Mouse (Mus musculus): ENCODE results near the gene Rtn4rl2. TPM values are rescaled to one million over a fixed set of nuclear protein-coding genes. Genes with fewer than 3 reads are reported as not detected.
A peak's percentile ranks its signal among the peaks of the same experiment; 100 is the strongest.

Rtn4rl2 gene
- polyA plus RNA-seq, 1 experiment from 2014 or later = 5.2 TPM

DNA sequence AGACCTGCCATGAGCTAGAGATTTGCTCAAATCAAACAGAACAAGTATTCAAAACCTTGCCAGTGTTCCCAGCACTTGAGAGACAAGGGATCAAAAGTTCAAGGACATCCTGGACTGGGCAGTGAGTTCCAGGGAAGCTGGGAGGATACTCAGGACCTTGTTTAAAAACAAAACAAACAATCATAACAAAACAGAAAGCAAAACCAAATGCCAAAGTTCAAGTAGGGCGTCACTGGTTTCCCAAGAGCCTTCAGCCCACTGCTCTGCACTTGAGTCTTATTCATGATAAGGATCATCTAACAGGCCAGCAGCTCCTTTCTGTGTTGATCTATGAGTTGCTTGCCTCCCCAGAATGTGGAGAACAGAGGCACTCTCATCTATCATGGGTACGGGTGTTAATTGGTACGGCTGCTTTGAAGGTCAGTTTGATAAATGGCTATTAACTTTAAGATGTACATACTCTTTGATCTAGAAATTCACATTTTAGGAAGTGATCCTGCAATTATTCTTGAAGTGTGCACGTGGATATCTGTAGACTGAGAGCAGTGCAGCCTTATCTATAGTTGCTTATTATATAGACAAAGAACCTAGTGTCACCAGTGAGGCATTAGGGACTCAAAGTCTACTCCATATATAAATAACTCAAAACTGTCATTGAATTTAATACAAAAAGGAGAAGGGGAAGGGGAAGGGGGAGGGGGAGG, 9.1 kb upstream of the Rtn4rl2 start:
- no peak overlapping the region for H3K4me3 ChIP-seq
- no peak overlapping the region for H3K9ac ChIP-seq
- H3K4me1 ChIP-seq = no peaks in the 10 kb centered on the region
- H3K27me3 ChIP-seq = 0 out of 2 replicates have a peak, but pooled peaks cover 5% of the 10 kb centered on the region
- WGBS = 69% methylated on average over 4 of the region's 4 CpGs
- H3K27ac ChIP-seq = no peak overlapping the region
- H3K36me3 ChIP-seq = no peaks in the 10 kb centered on the region
- no peak for ATAC-seq (ENCODE audit: insufficient number of reproducible peaks, insufficient read depth, low FRiP score, low TSS enrichment)
- H3K9me3 ChIP-seq = no peaks in the 10 kb centered on the region
- no peak overlapping the region for H3K4me2 ChIP-seq (replicated peaks)

DNA sequence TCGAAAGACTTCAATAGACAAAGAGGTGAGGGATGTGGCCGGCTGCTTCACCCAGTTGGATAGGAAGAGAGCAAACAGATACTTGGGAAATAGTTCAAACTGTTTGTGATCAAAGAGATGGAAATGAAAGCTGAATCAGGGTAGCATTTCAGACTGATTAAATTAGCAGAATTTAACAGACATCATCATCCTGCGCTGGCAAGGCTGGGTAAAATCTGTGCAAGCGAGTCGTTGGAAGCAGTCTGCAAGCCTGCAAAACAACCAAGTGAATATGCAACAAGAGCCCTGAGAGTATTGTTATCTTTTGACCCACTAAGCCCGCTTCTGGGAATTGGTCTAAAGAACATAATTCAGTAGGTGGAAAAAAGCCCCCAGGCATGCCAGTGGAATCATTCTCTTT, 6.8 kb upstream of the Rtn4rl2 start:
- Histone ChIP-seq H3K27me3 (peaks cover 19% of the 10 kb centered on the region), H3K27ac (no peak overlapping the region), H3K9ac (no peak overlapping the region), H3K4me2 (replicated peaks) (no peak overlapping the region), H3K4me1 (peaks cover 10% of the 10 kb centered on the region), H3K36me3 (no peaks in the 10 kb centered on the region), H3K9me3 (no peaks in the 10 kb centered on the region), H3K4me3 (no peak overlapping the region)
- 35% methylated on average over 6 of the region's 6 CpGs for WGBS
- no peak for ATAC-seq (ENCODE audit: insufficient number of reproducible peaks, insufficient read depth, low FRiP score, low TSS enrichment)

GRCm38 (mm10) chr2:84890045-84890340, 3.5 kb upstream of the Rtn4rl2 start:
- H3K4me1 ChIP-seq = peaks cover 28% of the 10 kb centered on the region
- no peak overlapping the region for H3K27ac ChIP-seq
- no peak overlapping the region for H3K9ac ChIP-seq
- H3K27me3 ChIP-seq = peaks cover 53% of the 10 kb centered on the region
- no peaks in the 10 kb centered on the region for H3K9me3 ChIP-seq
- ATAC-seq (ENCODE audit: insufficient number of reproducible peaks, insufficient read depth, low FRiP score, low TSS enrichment) = no peak
- 4% methylated on average over 5 of the region's 5 CpGs for WGBS
- no peaks in the 10 kb centered on the region for H3K36me3 ChIP-seq
- no peak overlapping the region for H3K4me2 ChIP-seq (replicated peaks)
- H3K4me3 ChIP-seq = no peak overlapping the region

GRCm38 (mm10) chr2:84889316-84890044, 3.0 kb upstream of the Rtn4rl2 start:
- Histone ChIP-seq H3K9ac (no peak overlapping the region), H3K4me3 (peak overlapping the region; percentile 19), H3K4me2 (replicated peaks) (peak overlapping the region; percentile 81), H3K36me3 (no peaks in the 10 kb centered on the region), H3K9me3 (no peaks in the 10 kb centered on the region), H3K4me1 (peaks cover 28% of the 10 kb centered on the region), H3K27ac (no peak overlapping the region), H3K27me3 (peaks cover 58% of the 10 kb centered on the region)
- 13% methylated on average over 14 of the region's 14 CpGs for WGBS
- ATAC-seq (ENCODE audit: insufficient number of reproducible peaks, insufficient read depth, low FRiP score, low TSS enrichment) = no peak

- Histone ChIP-seq H3K27me3 (peaks cover 65% of the 10 kb centered on the region), H3K9ac (no peak overlapping the region), H3K4me3 (peak overlapping the region; percentile 19), H3K4me1 (peaks cover 30% of the 10 kb centered on the region), H3K27ac (no peak overlapping the region), H3K9me3 (no peaks in the 10 kb centered on the region), H3K36me3 (no peaks in the 10 kb centered on the region), H3K4me2 (replicated peaks) (peak overlapping the region; percentile 81)
- 1% methylated on average over 28 of the region's 28 CpGs for WGBS
- ATAC-seq (ENCODE audit: insufficient number of reproducible peaks, insufficient read depth, low FRiP score, low TSS enrichment) = no peak
These were observed 2.3 kb upstream of the Rtn4rl2 start for GRCm38 (mm10) chr2:84888657-84889315.

DNA sequence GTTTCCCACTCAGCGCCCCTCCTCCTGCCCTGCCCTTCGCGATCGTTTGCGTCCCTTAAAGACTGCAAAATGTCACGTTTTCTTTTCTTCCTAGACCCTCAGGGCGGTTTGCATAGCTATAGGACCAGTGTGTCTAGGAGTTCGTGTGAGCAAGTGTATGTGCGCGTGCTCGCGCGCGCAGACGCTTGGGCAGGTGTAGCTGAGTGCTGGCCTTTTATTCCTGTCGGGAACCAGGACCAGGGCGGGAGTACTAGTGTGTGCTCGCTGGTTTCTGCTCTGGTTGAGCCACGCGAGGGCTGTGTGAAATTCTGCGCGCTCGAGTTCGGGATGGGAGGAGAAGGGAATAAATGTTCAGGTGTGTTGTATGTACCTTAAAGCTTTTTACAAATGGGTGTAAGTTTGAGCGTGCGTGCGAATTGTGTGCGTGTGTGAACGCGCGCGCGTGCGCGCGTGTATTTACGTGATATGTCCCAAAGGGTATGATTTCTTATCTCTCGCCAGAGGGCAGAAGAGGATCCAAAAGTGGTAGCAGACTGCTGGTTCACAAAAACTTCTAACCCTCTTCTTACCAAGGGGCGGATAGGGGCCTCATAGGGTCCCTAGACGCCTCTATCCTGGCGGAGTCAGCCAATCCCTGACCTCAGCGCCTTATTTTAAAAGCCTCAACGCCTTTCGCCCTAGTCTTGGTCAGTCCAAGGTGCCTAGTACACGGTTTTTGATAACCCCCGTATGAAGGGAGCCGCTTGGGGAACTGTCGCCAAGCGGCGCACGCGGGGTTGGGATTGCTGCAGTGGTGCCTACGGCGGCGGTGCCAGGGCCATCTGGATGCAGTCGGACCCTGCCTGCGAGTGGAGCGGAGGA, 1.1 kb upstream of the Rtn4rl2 start:
- no peak overlapping the region for H3K27ac ChIP-seq
- under 1% methylated on average over 58 of the region's 58 CpGs for WGBS
- H3K4me2 ChIP-seq (replicated peaks) = peak overlapping the region; percentile 81

GRCm38 (mm10) chr2:84886821-84887281, 341 bp upstream of the Rtn4rl2 start:
- Histone ChIP-seq H3K9me3 (no peaks in the 10 kb centered on the region), H3K27ac (no peak overlapping the region), H3K4me2 (replicated peaks) (peak overlapping the region; percentile 81), H3K4me3 (peak overlapping the region; percentile 63), H3K27me3 (peaks cover 83% of the 10 kb centered on the region), H3K4me1 (peaks cover 42% of the 10 kb centered on the region), H3K36me3 (no peaks in the 10 kb centered on the region), H3K9ac (peak overlapping the region; percentile 16)
- ATAC-seq (ENCODE audit: insufficient number of reproducible peaks, insufficient read depth, low FRiP score, low TSS enrichment) = 0 out of 2 replicates have a peak, but pooled peaks have one; percentile 3
- 0% methylated on average over 33 of the region's 39 CpGs for WGBS

More for the DNA sequence above, 1.1 kb upstream of the Rtn4rl2 start:
- peaks cover 76% of the 10 kb centered on the region for H3K27me3 ChIP-seq
- ATAC-seq (ENCODE audit: insufficient number of reproducible peaks, insufficient read depth, low FRiP score, low TSS enrichment) = no peak
- H3K9me3 ChIP-seq = no peaks in the 10 kb centered on the region
- H3K36me3 ChIP-seq = no peaks in the 10 kb centered on the region
- H3K4me1 ChIP-seq = peaks cover 42% of the 10 kb centered on the region
- peak overlapping the region; percentile 63 for H3K4me3 ChIP-seq
- H3K9ac ChIP-seq = peak overlapping the region; percentile 16

- peaks cover 92% of the 10 kb centered on the region for H3K27me3 ChIP-seq
- H3K4me3 ChIP-seq = peak overlapping the region; percentile 63
- 0 out of 2 replicates have a peak overlapping the region, but pooled peaks have one; percentile 0 for H3K27ac ChIP-seq
- WGBS = 7% methylated on average over 21 of the region's 23 CpGs
- H3K4me1 ChIP-seq = peaks cover 42% of the 10 kb centered on the region
- no peak for ATAC-seq (ENCODE audit: insufficient number of reproducible peaks, insufficient read depth, low FRiP score, low TSS enrichment)
- H3K9me3 ChIP-seq = no peaks in the 10 kb centered on the region
- no peak overlapping the region for H3K9ac ChIP-seq
- peak overlapping the region; percentile 81 for H3K4me2 ChIP-seq (replicated peaks)
- no peaks in the 10 kb centered on the region for H3K36me3 ChIP-seq
These were observed 1.1 kb downstream of the Rtn4rl2 start for GRCm38 (mm10) chr2:84885084-84886055.

DNA sequence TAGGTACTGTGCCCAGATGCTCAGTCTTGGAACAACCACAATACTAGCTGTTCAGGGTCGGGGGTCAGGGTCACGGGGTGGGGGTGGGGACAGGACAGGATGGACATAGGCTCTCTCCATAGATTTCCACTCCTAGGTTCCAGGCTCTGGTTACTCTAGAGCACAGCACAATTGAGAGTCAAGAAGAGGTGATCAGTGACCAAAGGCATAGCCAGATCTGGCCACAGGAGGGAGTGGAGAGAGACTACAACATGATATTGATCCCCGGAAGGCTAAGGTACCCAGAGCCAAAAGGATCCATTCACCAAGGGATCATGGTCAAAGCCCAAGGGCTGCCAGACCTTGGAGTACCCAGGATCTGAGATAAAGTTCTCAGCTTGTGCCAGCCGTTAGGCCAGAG, 1.9 kb downstream of the Rtn4rl2 start:
- ATAC-seq (ENCODE audit: insufficient number of reproducible peaks, insufficient read depth, low FRiP score, low TSS enrichment) = no peak
- H3K9me3 ChIP-seq = no peaks in the 10 kb centered on the region
- H3K4me1 ChIP-seq = peaks cover 42% of the 10 kb centered on the region
- no peaks in the 10 kb centered on the region for H3K36me3 ChIP-seq
- no peak overlapping the region for H3K4me3 ChIP-seq
- 0 out of 2 replicates have a peak overlapping the region, but pooled peaks have one; percentile 0 for H3K27ac ChIP-seq
- peak overlapping the region; percentile 81; the same call in 1 of the 2 replicates for H3K4me2 ChIP-seq (replicated peaks)
- peaks cover 98% of the 10 kb centered on the region for H3K27me3 ChIP-seq
- WGBS = 47% methylated on average over 4 of the region's 4 CpGs
- H3K9ac ChIP-seq = no peak overlapping the region

- Histone ChIP-seq H3K36me3 (no peaks in the 10 kb centered on the region), H3K27ac (no peak overlapping the region), H3K27me3 (peaks cover 94% of the 10 kb centered on the region), H3K4me2 (replicated peaks) (peak overlapping the region; percentile 43), H3K9ac (no peak overlapping the region), H3K4me3 (0 out of 2 replicates have a peak overlapping the region, but pooled peaks have one; percentile 23), H3K4me1 (peaks cover 35% of the 10 kb centered on the region), H3K9me3 (no peaks in the 10 kb centered on the region)
- 66% methylated on average over 4 of the region's 4 CpGs for WGBS
- no peak for ATAC-seq (ENCODE audit: insufficient number of reproducible peaks, insufficient read depth, low FRiP score, low TSS enrichment)
These were observed 2.6 kb downstream of the Rtn4rl2 start for GRCm38 (mm10) chr2:84883942-84884341.

Data from embryonic facial prominence, embryonic 12.5 days (tissue).